Mouse (Mus musculus) left cerebral cortex, adult 9 months (tissue): ENCODE data around the gene Ccdc73.
A peak's percentile ranks its signal among the peaks of the same experiment; 100 is the strongest.

Experiments
- DNase-seq, 2 experiments: peaks; one replicate each; pipeline ENCODE4 v3.0.0; 2022; ENCODE audit warnings: low spot score in 2 of 2

Ccdc73 gene

GRCm38 (mm10) chr2:105026950-105027695 is 159.5 kb downstream of the Ccdc73 start:
- no peak for DNase-seq

DNA sequence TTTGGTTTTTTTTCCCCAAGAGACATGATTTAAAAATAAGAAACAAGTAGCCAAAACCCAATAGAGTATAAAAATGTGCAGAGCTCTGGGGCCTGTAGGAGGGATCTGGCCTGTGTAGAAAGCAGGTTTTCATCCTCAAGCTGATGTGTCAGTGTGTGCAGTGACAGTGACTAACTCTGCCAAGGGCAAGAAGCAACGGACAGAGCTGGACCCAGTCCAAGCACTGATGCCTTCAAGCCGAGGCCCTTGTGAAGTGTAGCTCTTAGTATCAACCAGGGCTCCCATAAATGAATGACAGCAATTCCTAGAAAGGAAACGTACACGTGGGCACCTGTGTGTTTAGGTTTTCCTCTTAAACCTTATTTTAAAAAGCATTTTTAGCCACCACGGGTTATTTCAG is 161.2 kb downstream of the Ccdc73 start:
- DNase-seq: no peak

DNA sequence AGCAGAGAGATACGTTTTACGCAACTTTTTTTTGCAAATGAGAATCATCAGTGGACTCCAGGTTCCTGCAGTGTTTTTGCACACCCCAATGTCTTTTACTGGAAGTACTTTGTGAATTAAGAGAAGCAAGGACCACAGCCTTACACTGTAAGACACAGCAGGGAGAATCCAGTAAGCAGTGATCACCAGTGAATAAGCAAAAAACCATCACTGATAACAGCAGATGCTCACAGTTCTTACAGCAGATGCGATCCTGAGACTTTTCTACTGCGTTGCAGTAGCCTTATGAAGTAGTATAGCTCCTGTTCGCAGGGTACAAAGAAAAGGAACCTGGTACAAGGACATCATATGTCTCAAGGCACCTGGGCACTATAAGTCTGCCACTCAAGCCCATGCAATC is 162.9 kb downstream of the Ccdc73 start:
- no peak for DNase-seq

DNA sequence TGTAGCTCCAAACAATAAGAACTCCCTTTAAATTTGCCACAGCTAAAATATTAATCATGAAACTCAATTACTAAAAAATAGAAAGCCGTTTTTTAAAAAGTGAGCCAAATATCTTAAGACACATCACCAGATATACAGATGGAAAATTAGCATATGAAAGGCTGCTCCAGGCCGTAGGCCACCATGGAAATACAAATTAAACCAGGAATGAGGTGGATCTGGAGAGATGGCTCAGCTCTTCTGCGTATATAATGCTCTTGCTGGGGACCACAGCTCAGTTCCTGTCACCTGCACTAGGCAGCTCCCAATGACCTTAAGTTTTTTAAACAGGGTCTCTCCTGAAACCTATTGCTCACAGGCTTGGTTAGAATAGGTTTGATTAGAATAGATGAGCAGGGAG is 166.5 kb downstream of the Ccdc73 start:
- no peak for DNase-seq

- no peak for DNase-seq
Observed at GRCm38 (mm10) chr2:105035985-105036384, 168.4 kb downstream of the Ccdc73 start.

DNA sequence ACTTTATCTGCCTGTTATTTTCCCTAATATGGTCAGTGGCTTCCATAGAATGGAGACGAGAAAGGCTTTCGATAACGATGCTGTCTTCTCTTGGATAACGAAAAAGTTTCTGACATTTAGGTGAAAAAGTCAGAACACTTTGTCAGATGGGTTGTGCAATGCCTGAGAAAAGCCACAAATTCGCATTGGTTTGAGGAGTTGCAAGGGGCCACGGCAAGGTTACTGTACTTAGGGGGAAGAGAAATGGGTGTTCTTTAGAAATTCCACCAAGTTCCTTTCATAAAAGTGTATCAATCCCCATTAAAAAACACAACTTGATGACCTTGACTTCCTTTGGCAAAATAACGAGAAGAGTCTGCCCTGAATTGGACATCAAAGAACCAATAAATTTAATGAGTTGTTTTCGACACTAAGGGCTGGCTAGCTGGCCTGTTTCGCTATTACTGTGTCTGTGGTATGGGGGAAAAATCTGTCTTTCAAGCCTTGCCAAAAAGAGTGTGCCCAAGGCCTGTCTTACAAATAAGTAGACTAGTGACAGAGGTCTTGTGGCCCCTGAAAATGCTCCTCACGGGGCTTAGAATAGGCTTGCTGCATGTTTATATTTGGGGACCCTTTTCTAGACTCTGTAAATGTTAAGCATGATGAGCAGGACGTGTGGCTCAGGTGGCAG is 168.9 kb downstream of the Ccdc73 start:
- no peak for DNase-seq

- DNase-seq: no peak
Observed at GRCm38 (mm10) chr2:105037956-105038569, 170.5 kb downstream of the Ccdc73 start.

DNA sequence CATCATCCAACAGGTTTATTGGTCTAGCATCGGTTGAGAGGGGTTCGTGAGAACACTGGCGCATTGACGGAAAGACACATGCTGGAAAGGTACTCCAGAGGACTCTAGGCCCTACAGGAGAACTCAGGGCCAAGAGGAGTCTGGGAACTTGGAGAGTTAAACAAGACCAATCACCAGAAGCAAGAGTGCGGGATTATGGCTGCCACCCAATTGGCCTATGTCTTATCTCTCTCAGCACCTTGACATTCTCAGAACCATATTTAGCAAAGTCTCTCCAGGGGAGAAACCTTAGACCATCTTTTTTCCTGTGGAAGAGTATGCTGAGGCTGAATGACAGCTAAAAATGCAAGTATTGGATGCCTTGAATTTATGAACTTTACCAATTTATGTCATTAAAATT is 171.3 kb downstream of the Ccdc73 start:
- no peak for DNase-seq

DNA sequence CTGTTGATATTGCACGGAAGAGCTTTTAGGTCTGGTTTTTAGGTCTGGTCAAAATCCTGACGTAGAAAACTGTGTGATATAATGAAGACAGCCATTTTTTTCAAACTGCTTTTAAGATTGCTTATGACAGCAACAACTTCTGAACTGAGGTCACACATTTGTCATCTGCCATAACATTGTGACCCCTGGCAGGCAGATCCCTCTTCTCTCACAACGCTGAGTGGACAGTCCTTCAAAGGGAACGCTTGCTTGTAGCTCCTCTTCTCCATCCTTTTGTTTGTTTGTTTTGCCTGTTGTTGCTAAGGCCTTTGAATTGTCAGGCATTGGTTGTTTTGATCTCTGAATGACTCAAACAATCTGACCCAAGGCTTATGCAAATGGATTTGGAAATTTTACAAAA is 173.3 kb downstream of the Ccdc73 start:
- DNase-seq: no peak

- DNase-seq: no peak
Observed at GRCm38 (mm10) chr2:105043152-105043551, 175.5 kb downstream of the Ccdc73 start.

GRCm38 (mm10) chr2:105048301-105048700 is 180.7 kb downstream of the Ccdc73 start:
- no peak for DNase-seq

- DNase-seq: no peak
Observed at GRCm38 (mm10) chr2:105055529-105055928, 187.9 kb downstream of the Ccdc73 start.

GRCm38 (mm10) chr2:105058577-105059116 is 191.0 kb downstream of the Ccdc73 start:
- DNase-seq: peak in 1 of 2 experiments; percentile 6

- no peak for DNase-seq
Observed at GRCm38 (mm10) chr2:105062741-105063372, 195.3 kb downstream of the Ccdc73 start.
